Mouse (Mus musculus): Measurements from ENCODE around the gene Rfwd3.
"Not testable (repeated sequence)": the region's sequence is repeated elsewhere in the genome, so short reads cannot be mapped to it uniquely, and the experiment has no call there.

The Rfwd3 gene

GRCm38 (mm10) chr8:111299821-111300568 lies at the start of gene Rfwd3:
Gene Rfwd3 (minus strand): TSS chr8:111300222.
- CTCF ChIA-PET: no interaction called here

- CTCF ChIA-PET: interaction anchor here (1.1 to 2.1 kb wide), 2 partner anchors 19 to 96 kb away, joined by 3 to 11 read pairs; no protein-coding TSS in a partner anchor
Observed at GRCm38 (mm10) chr8:111343225-111343624, 43.2 kb upstream of the Rfwd3 start.

- CTCF ChIA-PET: no interaction called here
Observed at GRCm38 (mm10) chr8:111340186-111340585, 40.2 kb upstream of the Rfwd3 start.

GRCm38 (mm10) chr8:111338370-111339208 lies 38.6 kb upstream of the Rfwd3 start:
- CTCF ChIA-PET: interaction anchor here (0.7 to 0.8 kb wide), 3 partner anchors 93 to 664 kb away, joined by 3 to 5 read pairs (median 4); no protein-coding TSS in a partner anchor

GRCm38 (mm10) chr8:111337890-111338347 lies 37.9 kb upstream of the Rfwd3 start, which contains the start of gene Mlkl:
Gene Mlkl (minus strand): TSS chr8:111338177.
- CTCF ChIA-PET: no interaction called here

GRCm38 (mm10) chr8:111337311-111337889 lies 37.4 kb upstream of the Rfwd3 start:
- CTCF ChIA-PET: no interaction called here

- CTCF ChIA-PET: no interaction called here
Observed at GRCm38 (mm10) chr8:111336692-111337091, 36.7 kb upstream of the Rfwd3 start.

- CTCF ChIA-PET: no interaction called here
Observed at GRCm38 (mm10) chr8:111325222-111325790, 25.3 kb upstream of the Rfwd3 start.

GRCm38 (mm10) chr8:111314729-111315128 lies 14.7 kb upstream of the Rfwd3 start:
- CTCF ChIA-PET: interaction anchor here (0.6 kb wide), 1 partner anchor 16 kb away, joined by 9 read pairs; no protein-coding TSS in a partner anchor

GRCm38 (mm10) chr8:111313961-111314360 lies 13.9 kb upstream of the Rfwd3 start:
- CTCF ChIA-PET: not testable (repeated sequence)

GRCm38 (mm10) chr8:111312758-111313162 lies 12.7 kb upstream of the Rfwd3 start:
- CTCF ChIA-PET: no interaction called here

GRCm38 (mm10) chr8:111310006-111310405 lies 10.0 kb upstream of the Rfwd3 start:
- CTCF ChIA-PET: not testable (repeated sequence)

- CTCF ChIA-PET: no interaction called here
Observed at GRCm38 (mm10) chr8:111305031-111305730, 5.2 kb upstream of the Rfwd3 start.

GRCm38 (mm10) chr8:111304359-111304758 lies 4.3 kb upstream of the Rfwd3 start:
- CTCF ChIA-PET: interaction anchor here (0.6 kb wide), 1 partner anchor 114 kb away, joined by 4 read pairs; no protein-coding TSS in a partner anchor

GRCm38 (mm10) chr8:111303076-111303803 lies 3.2 kb upstream of the Rfwd3 start:
- CTCF ChIA-PET: interaction anchor here (0.6 kb wide), 1 partner anchor 555 kb away, joined by 4 read pairs; no protein-coding TSS in a partner anchor

- CTCF ChIA-PET: interaction anchor here (0.9 kb wide), 1 partner anchor 118 kb away, joined by 3 read pairs; no protein-coding TSS in a partner anchor
Observed at GRCm38 (mm10) chr8:111300597-111301546, 850 bp upstream of the Rfwd3 start.

- CTCF ChIA-PET: interaction anchor here (0.6 kb wide), 1 partner anchor 116 kb away, joined by 3 read pairs; no protein-coding TSS in a partner anchor
Observed at GRCm38 (mm10) chr8:111299363-111299820, 630 bp downstream of the Rfwd3 start.

- CTCF ChIA-PET: no interaction called here
Observed at GRCm38 (mm10) chr8:111298011-111298410, 2.0 kb downstream of the Rfwd3 start.

GRCm38 (mm10) chr8:111291733-111292132 lies 8.3 kb downstream of the Rfwd3 start:
- CTCF ChIA-PET: no interaction called here
